Mouse (Mus musculus) bone marrow, adult 2 months (tissue): ENCODE data around the gene Tbc1d10a.

Source experiments
- CTCF ChIP-seq: fragments of 200-500 bp; IDR thresholded peaks from 2 replicates; pipeline ENCODE4 v1.5.1; 2011; ENCODE audit warnings: low read length, control low read depth; ENCODE audit not compliant: control insufficient read depth, insufficient read depth
- POLR2A ChIP-seq: fragments of 200-500 bp; IDR thresholded peaks from 2 replicates; pipeline ENCODE4 v1.6.1; 2011; ENCODE audit warnings: low read depth, mild to moderate bottlenecking, control low read depth, low read length, borderline replicate concordance; ENCODE audit not compliant: control insufficient read depth

GRCm38 (mm10) chr11:4264066-4264465 lies 77.5 kb downstream of the Tbc1d10a start:
- TF ChIP-seq CTCF = no peak
- TF ChIP-seq POLR2A = no peak
